Mouse (Mus musculus): ENCODE data around the gene Olfr1377.

GRCm38 (mm10) chr11:51003296-51003695, 21.5 kb downstream of the Olfr1377 start, which contains the start of gene Olfr51:
- TF ChIP-seq CTCF (conservative IDR thresholded peaks at IDR 0.05 in 1 of 2, IDR thresholded peaks at IDR 0.05 in 1 of 2; ENCODE audit: low read depth in 2 of 2, low read length in 2 of 2) (no peak), POLR2A (IDR thresholded peaks at IDR 0.05; ENCODE audit: low read depth, low read length) (no peak), USF1 (IDR thresholded peaks at IDR 0.05; ENCODE audit: low read depth, low read length) (no peak), ZKSCAN1 (IDR thresholded peaks at IDR 0.05; ENCODE audit: borderline replicate concordance, low read depth, low read length) (no peak), MAX (IDR thresholded peaks at IDR 0.05; ENCODE audit: low read length) (no peak), MAZ (IDR thresholded peaks at IDR 0.05; ENCODE audit: low read depth, low read length) (no peak), ZNF384 (IDR thresholded peaks at IDR 0.05; ENCODE audit: low read depth, low read length) (no peak), ELF1 (IDR thresholded peaks at IDR 0.05; ENCODE audit: low read depth, low read length) (no peak), NELFE (IDR thresholded peaks at IDR 0.05; ENCODE audit: low read depth, low read length) (no peak), MAFK (IDR thresholded peaks at IDR 0.05; ENCODE audit: insufficient replicate concordance, low read length) (no peak), MXI1 (IDR thresholded peaks at IDR 0.05; ENCODE audit: low read depth, low read length) (no peak), HCFC1 (IDR thresholded peaks at IDR 0.05; ENCODE audit: low read depth, low read length) (no peak)

All from CH12.LX (cell line).